Mouse (Mus musculus): ENCODE measurements around the gene Zfp105. TPM values are rescaled to one million over a fixed set of nuclear protein-coding genes. Genes with fewer than 3 reads are reported as not detected.

Gene Zfp105
- 24.9 and 25.1 TPM in 2 replicates for polyA plus RNA-seq (2015; fragmentation: Nextera tagmentation; extraction: Ambion mirVana)

DNA sequence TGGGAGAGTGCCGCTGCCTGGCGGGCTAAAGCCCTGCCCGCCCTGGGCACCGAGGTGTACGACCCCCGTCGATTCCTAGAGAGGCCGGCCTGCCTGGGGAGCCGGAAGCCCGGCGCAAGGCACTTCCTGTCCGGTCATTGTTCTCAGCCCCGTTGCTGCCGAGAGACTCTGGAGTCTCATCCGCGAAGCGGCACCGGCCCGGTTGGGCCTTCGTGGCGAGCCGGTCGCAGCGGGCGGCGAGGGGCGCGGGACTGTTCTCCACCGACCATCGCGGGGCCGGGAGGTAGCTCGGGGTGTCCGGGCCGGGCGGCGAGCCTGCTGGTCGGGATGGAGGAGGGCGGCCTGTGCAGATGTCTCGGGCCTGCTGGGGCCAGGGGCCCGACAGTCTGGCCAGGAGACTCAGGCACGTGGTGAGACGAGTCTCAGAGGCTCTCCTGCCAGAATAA lies at the start of gene Zfp105:
Zfp105 (plus strand) TSS at position 137 of the 446 bp plus-strand sequence.
- peak; percentile 98 for ATAC-seq (ENCODE audit: low FRiP score, low TSS enrichment)
- peak within 1 kb of the TSS; percentile 72 for H3K4me2 ChIP-seq (replicated peaks; ENCODE audit: low read depth, low read length)

DNA sequence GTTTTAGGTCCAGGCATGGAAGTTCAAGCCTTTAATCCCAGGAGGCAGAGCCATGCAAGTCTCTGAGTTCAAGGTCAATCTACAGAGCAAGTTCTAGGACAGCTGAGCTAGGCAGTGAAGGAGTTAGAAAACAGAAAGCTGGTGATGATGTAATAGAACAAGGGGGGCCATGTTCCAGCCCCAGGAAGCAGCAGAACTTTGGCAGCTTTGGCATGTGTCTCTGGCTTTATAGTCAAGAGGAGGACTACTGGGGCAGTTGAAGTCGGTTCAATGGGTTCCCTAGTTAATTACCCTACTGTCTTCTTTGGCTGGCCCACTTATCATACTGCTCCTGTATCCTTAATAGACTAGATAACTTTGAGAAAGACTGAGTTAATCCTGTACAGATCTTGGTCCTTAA lies 48.2 kb upstream of the Zfp105 start:
- Histone ChIP-seq H3K36me3 (ENCODE audit: insufficient read depth, low read length) (no peaks in the 10 kb centered on the region), H3K9me3 (ENCODE audit: low read length) (no peaks in the 10 kb centered on the region; the same call in 1 of the 2 replicates), H3K4me3 (ENCODE audit: low read length) (no peak overlapping the region), H3K4me1 (ENCODE audit: insufficient read depth, low read length) (no peaks in the 10 kb centered on the region), H3K27me3 (ENCODE audit: insufficient read depth, low read length) (0 out of 2 replicates have a peak, but pooled peaks cover under 1% of the 10 kb centered on the region), H3K27ac (ENCODE audit: low read length) (no peak overlapping the region), H3K4me2 (replicated peaks; ENCODE audit: low read depth, low read length) (no peak overlapping the region), H3K9ac (replicated peaks; ENCODE audit: low read length) (no peak overlapping the region)
- no peak for ATAC-seq (ENCODE audit: low FRiP score, low TSS enrichment)
- WGBS, result 68% methylated on average over 1 of the region's 1 CpGs

More for the DNA sequence above, at the start of gene Zfp105:
- Histone ChIP-seq H3K9ac (replicated peaks; ENCODE audit: low read length) (peak within 1 kb of the TSS; percentile 91), H3K36me3 (ENCODE audit: insufficient read depth, low read length) (peaks cover 32% of the 10 kb centered on the region), H3K9me3 (ENCODE audit: low read length) (no peaks in the 10 kb centered on the region), H3K27me3 (ENCODE audit: insufficient read depth, low read length) (peaks cover 8% of the 10 kb centered on the region), H3K27ac (ENCODE audit: low read length) (peak within 1 kb of the TSS; percentile 51), H3K4me1 (ENCODE audit: insufficient read depth, low read length) (peaks cover 6% of the 10 kb centered on the region), H3K4me3 (ENCODE audit: low read length) (peak within 1 kb of the TSS; percentile 71)
- under 1% methylated on average over 41 of the region's 43 CpGs for WGBS

DNA sequence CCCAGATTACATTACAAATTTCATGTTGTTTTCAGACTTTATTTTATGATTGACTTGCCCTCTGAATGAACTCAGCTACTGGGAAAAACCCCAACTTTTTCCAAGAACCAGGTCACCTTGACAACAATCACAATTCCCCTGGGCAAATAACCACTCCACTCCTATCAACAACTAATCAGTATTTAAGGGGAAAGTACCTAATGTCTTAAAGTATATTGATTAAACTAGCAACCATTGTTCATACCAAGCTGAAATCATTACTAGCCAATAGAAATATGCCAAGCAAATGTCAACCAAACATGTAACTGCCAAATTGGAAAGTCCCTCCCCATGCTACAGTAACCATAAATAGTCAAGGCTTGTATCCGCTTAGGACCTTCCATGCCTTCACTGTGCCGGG lies 47.7 kb upstream of the Zfp105 start:
- 91% methylated on average over 2 of the region's 2 CpGs for WGBS
- no peaks in the 10 kb centered on the region for H3K4me1 ChIP-seq (ENCODE audit: insufficient read depth, low read length)
- H3K27me3 ChIP-seq (ENCODE audit: insufficient read depth, low read length), result no peaks in the 10 kb centered on the region
- H3K27ac ChIP-seq (ENCODE audit: low read length), result no peak overlapping the region
- H3K36me3 ChIP-seq (ENCODE audit: insufficient read depth, low read length), result no peaks in the 10 kb centered on the region
- H3K9me3 ChIP-seq (ENCODE audit: low read length), result no peaks in the 10 kb centered on the region; the same call in 1 of the 2 replicates
- no peak for ATAC-seq (ENCODE audit: low FRiP score, low TSS enrichment)
- no peak overlapping the region for H3K4me2 ChIP-seq (replicated peaks; ENCODE audit: low read depth, low read length)
- no peak overlapping the region for H3K4me3 ChIP-seq (ENCODE audit: low read length)
- H3K9ac ChIP-seq (replicated peaks; ENCODE audit: low read length), result no peak overlapping the region

DNA sequence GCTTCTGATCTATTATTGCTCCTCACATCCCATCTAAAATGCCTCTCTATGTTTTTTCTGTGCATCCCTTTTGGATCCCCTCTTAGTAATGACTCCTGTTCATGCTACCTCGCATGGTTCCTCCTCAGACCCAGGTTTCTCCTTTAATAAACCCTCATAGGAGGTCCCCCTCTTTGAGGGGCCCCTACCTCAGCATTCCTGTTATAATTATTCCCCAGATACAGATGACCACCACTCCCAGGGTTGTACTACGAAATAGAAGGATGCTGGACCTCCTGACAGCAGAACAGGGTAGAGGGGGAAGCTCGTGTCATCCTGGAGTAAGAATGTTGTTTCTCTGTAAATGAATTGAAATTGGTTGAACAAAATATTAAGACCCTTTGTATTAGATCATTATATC lies 37.5 kb upstream of the Zfp105 start, which contains the start of gene Zkscan7:
Zkscan7 (plus strand) TSS at position 301 of the 400 bp plus-strand sequence.
- Histone ChIP-seq H3K4me3 (ENCODE audit: low read length) (peak within 1 kb of the TSS; percentile 73), H3K27ac (ENCODE audit: low read length) (0 out of 2 replicates have a peak within 1 kb of the TSS, but pooled peaks have one; percentile 20), H3K9me3 (ENCODE audit: low read length) (0 out of 2 replicates have a peak, but pooled peaks cover 3% of the 10 kb centered on the region), H3K9ac (replicated peaks; ENCODE audit: low read length) (no peak within 1 kb of the TSS), H3K27me3 (ENCODE audit: insufficient read depth, low read length) (no peaks in the 10 kb centered on the region), H3K4me2 (replicated peaks; ENCODE audit: low read depth, low read length) (peak within 1 kb of the TSS; percentile 77), H3K4me1 (ENCODE audit: insufficient read depth, low read length) (peaks cover 6% of the 10 kb centered on the region), H3K36me3 (ENCODE audit: insufficient read depth, low read length) (no peaks in the 10 kb centered on the region)
- no peak for ATAC-seq (ENCODE audit: low FRiP score, low TSS enrichment)
- WGBS, result 94% methylated on average over 3 of the region's 3 CpGs

GRCm38 (mm10) chr9:122886372-122887179 lies 36.3 kb upstream of the Zfp105 start:
- H3K4me1 ChIP-seq (ENCODE audit: insufficient read depth, low read length), result peaks cover 6% of the 10 kb centered on the region
- H3K9me3 ChIP-seq (ENCODE audit: low read length), result 0 out of 2 replicates have a peak, but pooled peaks cover 3% of the 10 kb centered on the region
- no peaks in the 10 kb centered on the region for H3K36me3 ChIP-seq (ENCODE audit: insufficient read depth, low read length)
- 0 out of 2 replicates have a peak overlapping the region, but pooled peaks have one; percentile 20 for H3K27ac ChIP-seq (ENCODE audit: low read length)
- peak; percentile 94 for ATAC-seq (ENCODE audit: low FRiP score, low TSS enrichment)
- no peaks in the 10 kb centered on the region for H3K27me3 ChIP-seq (ENCODE audit: insufficient read depth, low read length)
- peak overlapping the region; percentile 75 for H3K9ac ChIP-seq (replicated peaks; ENCODE audit: low read length)
- H3K4me3 ChIP-seq (ENCODE audit: low read length), result peak overlapping the region; percentile 73
- H3K4me2 ChIP-seq (replicated peaks; ENCODE audit: low read depth, low read length), result peak overlapping the region; percentile 77
- WGBS, result 4% methylated on average over 53 of the region's 54 CpGs

GRCm38 (mm10) chr9:122901047-122901446 lies 21.8 kb upstream of the Zfp105 start:
- Histone ChIP-seq H3K4me2 (replicated peaks; ENCODE audit: low read depth, low read length) (no peak overlapping the region), H3K4me3 (ENCODE audit: low read length) (no peak overlapping the region), H3K36me3 (ENCODE audit: insufficient read depth, low read length) (peaks cover 2% of the 10 kb centered on the region; the same call in 1 of the 2 replicates), H3K9me3 (ENCODE audit: low read length) (peaks cover 1% of the 10 kb centered on the region), H3K27ac (ENCODE audit: low read length) (no peak overlapping the region), H3K9ac (replicated peaks; ENCODE audit: low read length) (no peak overlapping the region), H3K4me1 (ENCODE audit: insufficient read depth, low read length) (no peaks in the 10 kb centered on the region), H3K27me3 (ENCODE audit: insufficient read depth, low read length) (no peaks in the 10 kb centered on the region)
- ATAC-seq (ENCODE audit: low FRiP score, low TSS enrichment), result no peak
- WGBS, result 91% methylated on average over 2 of the region's 2 CpGs

GRCm38 (mm10) chr9:122902717-122903535 lies 19.9 kb upstream of the Zfp105 start:
- H3K4me3 ChIP-seq (ENCODE audit: low read length), result peak overlapping the region; percentile 62
- 13% methylated on average over 32 of the region's 32 CpGs for WGBS

GRCm38 (mm10) chr9:122922436-122922835 lies 436 bp upstream of the Zfp105 start:
- peaks cover 27% of the 10 kb centered on the region for H3K36me3 ChIP-seq (ENCODE audit: insufficient read depth, low read length)
- 0 out of 2 replicates have a peak, but pooled peaks have one; percentile 58 for ATAC-seq (ENCODE audit: low FRiP score, low TSS enrichment)
- peak overlapping the region; percentile 71 for H3K4me3 ChIP-seq (ENCODE audit: low read length)
- peaks cover 8% of the 10 kb centered on the region for H3K27me3 ChIP-seq (ENCODE audit: insufficient read depth, low read length)
- peaks cover 6% of the 10 kb centered on the region for H3K4me1 ChIP-seq (ENCODE audit: insufficient read depth, low read length)
- no peak overlapping the region for H3K27ac ChIP-seq (ENCODE audit: low read length)
- 24% methylated on average over 3 of the region's 3 CpGs for WGBS
- no peaks in the 10 kb centered on the region for H3K9me3 ChIP-seq (ENCODE audit: low read length)
- H3K9ac ChIP-seq (replicated peaks; ENCODE audit: low read length), result peak overlapping the region; percentile 91; the same call in 1 of the 2 replicates
- peak overlapping the region; percentile 72 for H3K4me2 ChIP-seq (replicated peaks; ENCODE audit: low read depth, low read length)

More at GRCm38 (mm10) chr9:122902717-122903535, 19.9 kb upstream of the Zfp105 start:
- Histone ChIP-seq H3K36me3 (ENCODE audit: insufficient read depth, low read length) (peaks cover 11% of the 10 kb centered on the region), H3K27me3 (ENCODE audit: insufficient read depth, low read length) (no peaks in the 10 kb centered on the region), H3K4me1 (ENCODE audit: insufficient read depth, low read length) (no peaks in the 10 kb centered on the region), H3K9ac (replicated peaks; ENCODE audit: low read length) (peak overlapping the region; percentile 73), H3K27ac (ENCODE audit: low read length) (no peak overlapping the region), H3K9me3 (ENCODE audit: low read length) (peaks cover 3% of the 10 kb centered on the region; the same call in 1 of the 2 replicates), H3K4me2 (replicated peaks; ENCODE audit: low read depth, low read length) (peak overlapping the region; percentile 71)
- peak; percentile 100 for ATAC-seq (ENCODE audit: low FRiP score, low TSS enrichment)

DNA sequence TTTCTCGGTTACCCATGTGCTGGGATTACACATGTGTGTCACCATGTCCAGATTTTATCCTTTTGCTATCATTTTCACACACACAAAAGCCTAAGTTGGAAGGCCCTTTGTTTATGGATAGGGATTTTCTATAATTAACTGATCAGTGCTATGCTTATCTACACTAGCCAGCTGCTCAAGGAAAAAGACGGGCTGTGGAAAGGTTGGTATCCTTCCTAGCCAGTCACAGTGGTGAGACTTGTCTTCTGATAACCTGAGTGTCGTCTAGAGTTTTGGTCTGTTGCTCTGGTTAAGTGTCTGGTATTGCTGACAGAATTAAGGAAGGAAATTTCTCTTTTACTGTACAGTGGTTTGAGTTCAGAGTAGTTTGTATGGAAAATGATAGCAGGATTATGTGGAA lies 6.0 kb downstream of the Zfp105 start:
- Histone ChIP-seq H3K27ac (ENCODE audit: low read length) (no peak overlapping the region), H3K36me3 (ENCODE audit: insufficient read depth, low read length) (peaks cover 72% of the 10 kb centered on the region), H3K4me3 (ENCODE audit: low read length) (no peak overlapping the region), H3K4me2 (replicated peaks; ENCODE audit: low read depth, low read length) (no peak overlapping the region), H3K9me3 (ENCODE audit: low read length) (peaks cover 8% of the 10 kb centered on the region; the same call in 1 of the 2 replicates), H3K9ac (replicated peaks; ENCODE audit: low read length) (no peak overlapping the region), H3K27me3 (ENCODE audit: insufficient read depth, low read length) (no peaks in the 10 kb centered on the region), H3K4me1 (ENCODE audit: insufficient read depth, low read length) (peaks cover under 1% of the 10 kb centered on the region)
- 92% methylated on average over 3 of the region's 3 CpGs for WGBS
- ATAC-seq (ENCODE audit: low FRiP score, low TSS enrichment), result no peak

All from kidney, embryonic 16.5 days (tissue).